Mouse (Mus musculus) spleen, postnatal 0 days (tissue): Measurements from ENCODE around the gene Avpr2. TPM values are rescaled to one million over a fixed set of nuclear protein-coding genes. Genes with fewer than 3 reads are reported as not detected.

Experiments
- polyA plus RNA-seq: library from polyadenylated mRNA; unstranded; fragments of >200 nt; fragmentation: Nextera tagmentation; extraction: Ambion mirVana; gene quantifications from 2 replicates; pipeline ENCODE4 v1.2.1, GENCODE M21; 2015

Gene Avpr2
- polyA plus RNA-seq = 0.53 and 0.99 TPM in 2 replicates

DNA sequence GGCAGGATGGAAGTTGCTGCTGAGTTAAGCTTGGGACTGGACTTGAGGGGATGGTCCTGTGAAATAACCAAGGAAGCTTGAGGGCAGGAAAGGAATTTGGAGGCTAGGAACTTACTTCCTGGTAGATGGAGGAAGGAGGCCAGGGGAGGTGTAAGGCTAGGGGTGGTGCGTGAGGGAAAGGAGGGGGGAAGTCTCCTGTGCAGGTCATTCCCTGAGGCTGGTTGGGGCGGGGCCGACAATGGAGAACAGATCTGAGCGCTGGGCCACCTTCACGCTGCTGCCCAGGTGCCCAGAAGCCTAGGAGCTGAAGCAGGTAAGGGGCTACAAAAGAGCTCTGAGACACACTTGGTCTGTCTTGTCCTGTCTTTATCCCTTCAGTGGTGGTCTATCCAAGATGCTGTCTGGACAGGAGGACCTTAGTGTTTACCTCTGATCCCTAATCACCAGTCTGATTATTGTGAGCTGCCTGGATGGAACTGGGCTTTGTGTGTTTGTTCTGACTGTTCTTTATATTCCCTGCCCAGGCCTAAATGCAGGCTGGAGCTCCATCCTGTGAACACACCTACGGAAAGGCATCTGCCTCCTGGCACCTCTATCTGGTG, at the start of gene Avpr2:
Avpr2 (plus strand) TSS at position 552 of the 602 bp plus-strand sequence.

DNA sequence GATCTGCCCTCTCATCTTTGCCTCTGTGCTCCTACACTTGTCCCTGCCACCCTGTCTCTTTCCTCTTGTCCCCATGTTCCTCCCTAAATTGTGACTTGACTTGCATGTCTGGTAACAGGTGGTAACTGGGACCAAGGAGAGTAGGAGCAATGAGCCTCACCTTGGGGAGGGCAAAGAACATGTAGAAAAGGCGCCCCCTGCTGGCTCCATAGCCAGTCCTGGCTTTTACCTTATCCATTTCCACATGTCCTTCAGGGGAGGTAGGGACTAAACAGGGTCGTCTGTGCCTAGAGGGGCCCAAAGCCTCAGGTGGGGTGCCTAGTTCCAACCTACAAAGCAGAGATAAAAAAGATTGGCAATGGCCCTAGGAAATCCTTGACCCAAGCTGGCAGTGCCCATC, 3.8 kb downstream of the Avpr2 start, which contains the start of gene L1cam:
L1cam (minus strand) TSS at position 387 of the 400 bp plus-strand sequence.

DNA sequence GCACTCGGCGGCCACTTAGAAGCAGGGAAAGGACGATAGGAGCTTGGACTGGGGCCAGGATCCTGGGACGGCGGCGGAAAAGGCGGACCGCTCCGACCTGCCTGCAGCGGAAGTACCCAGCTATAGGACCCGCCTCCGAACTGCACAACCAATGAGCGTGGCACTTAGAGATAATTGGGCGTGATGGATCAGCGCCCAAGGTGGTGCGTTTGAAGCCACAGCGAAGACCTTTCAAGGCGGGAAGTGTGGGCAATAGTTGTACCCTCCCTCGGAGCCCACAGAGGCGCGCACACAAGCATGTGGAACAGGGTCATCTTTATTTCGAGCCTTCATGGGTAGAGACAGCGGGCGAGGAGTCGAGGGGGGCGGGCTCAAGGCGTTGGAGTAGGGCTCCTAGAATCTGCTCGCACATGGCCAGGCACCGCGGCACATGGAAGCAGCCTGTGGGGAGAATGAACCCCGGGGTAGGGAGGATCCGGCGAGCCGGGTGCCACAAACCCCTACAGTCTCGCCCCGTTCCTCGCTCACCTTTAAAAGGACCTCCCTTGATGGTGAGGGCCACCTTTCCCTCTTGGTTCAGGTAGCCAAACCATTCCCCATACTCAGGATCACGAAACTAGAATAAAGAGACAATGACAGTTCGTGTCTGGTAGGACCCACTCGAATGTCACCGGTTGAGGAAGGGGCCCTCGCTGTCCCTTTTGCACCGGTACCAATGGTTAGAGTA, 30.1 kb downstream of the Avpr2 start, which contains the start of the genes Arhgap4 and Naa10:
Arhgap4 (minus strand) TSS at position 48 of the 727 bp plus-strand sequence.
Naa10 (minus strand) TSS at position 122 of the 727 bp plus-strand sequence.

DNA sequence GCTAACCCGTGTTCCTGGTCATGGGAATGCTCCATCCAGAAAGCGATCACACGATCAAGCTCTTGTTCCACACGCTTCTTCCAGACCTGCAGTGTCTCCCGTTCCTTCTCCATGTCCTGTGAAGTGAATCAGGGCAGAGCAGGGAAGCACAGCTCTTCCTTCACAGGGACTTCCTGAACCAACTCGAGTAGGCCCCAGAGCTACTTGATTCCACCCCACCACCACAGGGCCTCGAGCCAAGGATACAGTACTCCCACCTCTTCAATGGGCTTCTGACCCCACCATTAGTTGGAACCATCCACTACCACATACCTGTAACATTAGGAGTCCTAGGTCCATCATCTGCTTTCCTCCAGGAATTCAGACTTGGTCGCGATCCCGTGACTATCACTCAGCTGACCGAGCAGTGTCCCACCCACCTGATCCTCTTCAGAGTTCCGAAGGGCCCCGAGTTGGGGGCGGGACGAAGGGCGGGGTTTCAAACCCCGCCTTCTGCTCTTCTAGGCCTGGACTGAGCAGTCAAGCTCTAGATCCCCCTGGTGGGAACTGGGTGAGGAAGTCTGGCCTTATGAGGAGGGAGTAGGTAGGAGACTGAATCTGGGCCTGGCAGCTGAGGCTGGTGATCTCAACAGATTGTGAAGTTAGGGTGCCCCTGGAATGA, 38.6 kb downstream of the Avpr2 start, which contains the start of gene Renbp:
Renbp (minus strand) TSS at position 449 of the 661 bp plus-strand sequence.

Other genes starting within 250 kb of the Avpr2 start
- 1.8 and 4.1 TPM in 2 replicates for gene Pnck, start 232.0 kb upstream of the Avpr2 start, polyA plus RNA-seq
- 1.1 and 1.7 TPM in 2 replicates for gene Slc6a8, start 219.0 kb upstream of the Avpr2 start, polyA plus RNA-seq
- gene Bcap31, start 175.9 kb upstream of the Avpr2 start, polyA plus RNA-seq = 173 and 188 TPM in 2 replicates
- 10.5 and 15.5 TPM in 2 replicates for gene Abcd1, start 175.5 kb upstream of the Avpr2 start, polyA plus RNA-seq
- 0.36 and 0.76 TPM in 2 replicates for gene Plxnb3, start 135.0 kb upstream of the Avpr2 start, polyA plus RNA-seq
- 3.0 and 5.0 TPM in 2 replicates for gene Srpk3, start 117.7 kb upstream of the Avpr2 start, polyA plus RNA-seq
- 131 and 143 TPM in 2 replicates for gene Idh3g, start 105.2 kb upstream of the Avpr2 start, polyA plus RNA-seq
- gene Ssr4, start 105.1 kb upstream of the Avpr2 start, polyA plus RNA-seq = 163 and 167 TPM in 2 replicates
- gene Pdzd4, start 67.1 kb upstream of the Avpr2 start, polyA plus RNA-seq = 0.23 and 0.25 TPM in 2 replicates
- gene L1cam, start 4.0 kb downstream of the Avpr2 start, polyA plus RNA-seq = 0.27 and 0.42 TPM in 2 replicates
- 12.1 and 16.0 TPM in 2 replicates for gene Arhgap4, start 29.8 kb downstream of the Avpr2 start, polyA plus RNA-seq
- 94.1 and 101 TPM in 2 replicates for gene Naa10, start 29.8 kb downstream of the Avpr2 start, polyA plus RNA-seq
- gene Renbp, start 38.7 kb downstream of the Avpr2 start, polyA plus RNA-seq = 24.2 and 31.6 TPM in 2 replicates
- gene Hcfc1, start 74.3 kb downstream of the Avpr2 start, polyA plus RNA-seq = 38.3 and 38.7 TPM in 2 replicates
- gene Irak1, start 131.8 kb downstream of the Avpr2 start, polyA plus RNA-seq = 36.2 and 38.0 TPM in 2 replicates
- gene Opn1mw, start 235.4 kb downstream of the Avpr2 start, polyA plus RNA-seq = not detected in 2 replicates
- 8.1 and 9.0 TPM in 2 replicates for gene Mecp2, start 243.3 kb downstream of the Avpr2 start, polyA plus RNA-seq